Mouse (Mus musculus) CH12.LX (cell line): ENCODE data around the gene Ccdc6. TPM values are rescaled to one million over a fixed set of nuclear protein-coding genes. Genes with fewer than 3 reads are reported as not detected.

Experiments
- DNase-seq: peaks from one replicate; pipeline ENCODE4 v3.0.0-alpha.2; 2013; ENCODE audit errors: extremely low read depth
- H3K27ac ChIP-seq: 2 replicates; pipeline ENCODE4 v1.5.1; 2012; ENCODE audit warnings: low read depth, mild to moderate bottlenecking, control low read depth, moderate library complexity; ENCODE audit not compliant: insufficient read depth
- H3K27me3 ChIP-seq: replicated peaks from 2 replicates; pipeline ENCODE3; 2012; ENCODE audit warnings: inconsistent platforms
- H3K36me3 ChIP-seq, 2 experiments: replicated peaks in 1 of 2; 2 replicates each; pipeline versions ENCODE3 to v1.6.1; 2012; ENCODE audit warnings: inconsistent platforms in 1 of 2, low read length in 1 of 2, mild to moderate bottlenecking in 1 of 2, mixed read lengths in 1 of 2, moderate library complexity in 1 of 2; ENCODE audit not compliant: control insufficient read depth in 1 of 2, insufficient read depth in 1 of 2
- H3K4me1 ChIP-seq, 2 experiments: 2 replicates each; pipeline ENCODE4 v1.6.1; 2012; ENCODE audit warnings: inconsistent platforms in 1 of 2, moderate library complexity in 1 of 2; ENCODE audit not compliant: insufficient read depth in 2 of 2, control insufficient read depth in 1 of 2
- H3K4me2 ChIP-seq: 2 replicates; pipeline ENCODE4 v1.6.1; 2012; ENCODE audit warnings: low read depth, mild to moderate bottlenecking, control low read depth; ENCODE audit not compliant: poor library complexity, insufficient read depth, severe bottlenecking
- H3K4me3 ChIP-seq, 3 experiments: fragments of 150-350 bp in 1 of 3; sonication (generic) in 1 of 3; replicated peaks in 1 of 3; 2 replicates each; pipeline versions ENCODE3 to v1.5.1; 2011 to 2012; ENCODE audit warnings: low read depth in 2 of 3, low read length in 2 of 3, mild to moderate bottlenecking in 2 of 3, moderate library complexity in 2 of 3, control low read depth in 1 of 3, improper control_type of control experiment in 1 of 3, inconsistent platforms in 1 of 3, mixed read lengths in 1 of 3; ENCODE audit not compliant: poor library complexity in 1 of 3
- H3K79me2 ChIP-seq: replicated peaks from 2 replicates; pipeline ENCODE4 v1.6.1; 2012; ENCODE audit warnings: mild to moderate bottlenecking, moderate library complexity; ENCODE audit not compliant: control insufficient read depth, poor library complexity, insufficient read depth, severe bottlenecking; ENCODE audit errors: extremely low read depth
- H3K9ac ChIP-seq: 2 replicates; pipeline ENCODE4 v1.6.1; 2012; ENCODE audit warnings: low read depth, mild to moderate bottlenecking, control low read depth, moderate library complexity; ENCODE audit not compliant: insufficient read depth
- H3K9me3 ChIP-seq: replicated peaks from 2 replicates; pipeline ENCODE3; 2012; ENCODE audit warnings: low read length, inconsistent platforms, mixed read lengths
- BHLHE40 ChIP-seq: IDR thresholded peaks from 2 replicates; pipeline ENCODE4 v1.6.1; 2011; ENCODE audit warnings: mild to moderate bottlenecking, low read depth, low read length, improper control_type of control experiment
- CHD1 ChIP-seq: IDR thresholded peaks from 2 replicates; pipeline ENCODE4 v1.6.1; 2012; ENCODE audit warnings: low read depth, low read length, improper control_type of control experiment, inconsistent platforms
- CHD2 ChIP-seq: IDR thresholded peaks from 2 replicates; pipeline ENCODE4 v1.6.1; 2011; ENCODE audit warnings: low read length, improper control_type of control experiment
- CTCF ChIP-seq, 2 experiments: IDR thresholded peaks in 1 of 2; conservative IDR thresholded peaks in 1 of 2; 2 replicates each; pipeline ENCODE4 v1.5.1; 2011 to 2012; ENCODE audit warnings: low read depth in 2 of 2, low read length in 2 of 2, improper control_type of control experiment in 1 of 2, inconsistent platforms in 1 of 2, mild to moderate bottlenecking in 1 of 2, moderate library complexity in 1 of 2
- E2F4 ChIP-seq: IDR thresholded peaks from 2 replicates; pipeline ENCODE4 v1.6.1; 2011; ENCODE audit warnings: low read depth, low read length, improper control_type of control experiment; ENCODE audit not compliant: insufficient replicate concordance
- ELF1 ChIP-seq: IDR thresholded peaks from 2 replicates; pipeline ENCODE4 v1.6.1; 2014; ENCODE audit warnings: low read depth, mild to moderate bottlenecking, inconsistent platforms, low read length, improper control_type of control experiment
- EP300 ChIP-seq: IDR thresholded peaks from 2 replicates; pipeline ENCODE4 v1.6.1; 2011; ENCODE audit warnings: low read length, improper control_type of control experiment
- ETS1 ChIP-seq: conservative IDR thresholded peaks from 2 replicates; pipeline ENCODE4 v1.6.1; 2012; ENCODE audit warnings: low read depth, mild to moderate bottlenecking, inconsistent platforms, low read length, improper control_type of control experiment, moderate library complexity
- GABPA ChIP-seq: IDR thresholded peaks from 2 replicates; pipeline ENCODE4 v1.6.1; 2012; ENCODE audit warnings: low read depth, low read length, improper control_type of control experiment, inconsistent platforms; ENCODE audit not compliant: insufficient replicate concordance
- IRF4 ChIP-seq: IDR thresholded peaks from 2 replicates; pipeline ENCODE4 v1.6.1; 2014; ENCODE audit warnings: low read depth, mild to moderate bottlenecking, inconsistent platforms, low read length, improper control_type of control experiment
- JUN ChIP-seq: IDR thresholded peaks from 2 replicates; pipeline ENCODE4 v1.6.1; 2011; ENCODE audit warnings: low read depth, mild to moderate bottlenecking, low read length, improper control_type of control experiment, moderate library complexity; ENCODE audit not compliant: insufficient read depth
- JUND ChIP-seq: conservative IDR thresholded peaks from 2 replicates; pipeline ENCODE4 v1.6.1; 2011; ENCODE audit warnings: low read depth, low read length, improper control_type of control experiment
- KAT2A ChIP-seq: IDR thresholded peaks from 2 replicates; pipeline ENCODE4 v1.6.1; 2012; ENCODE audit warnings: low read length, improper control_type of control experiment, inconsistent platforms; ENCODE audit not compliant: insufficient replicate concordance
- MAX ChIP-seq: IDR thresholded peaks from 2 replicates; pipeline ENCODE4 v1.6.1; 2011; ENCODE audit warnings: low read length, improper control_type of control experiment
- MEF2A ChIP-seq: IDR thresholded peaks from 2 replicates; pipeline ENCODE4 v1.6.1; 2014; ENCODE audit warnings: low read depth, mild to moderate bottlenecking, inconsistent platforms, low read length, improper control_type of control experiment, borderline replicate concordance
- MXI1 ChIP-seq: IDR thresholded peaks from 2 replicates; pipeline ENCODE4 v1.6.1; 2011; ENCODE audit warnings: mild to moderate bottlenecking, low read depth, low read length, improper control_type of control experiment
- MYC ChIP-seq: IDR thresholded peaks from 2 replicates; pipeline ENCODE4 v1.6.1; 2011; ENCODE audit warnings: low read depth, mild to moderate bottlenecking, improper control_type of control experiment, low read length
- NELFE ChIP-seq: IDR thresholded peaks from 2 replicates; pipeline ENCODE4 v1.6.1; 2011; ENCODE audit warnings: low read depth, low read length, improper control_type of control experiment
- NRF1 ChIP-seq: IDR thresholded peaks from 2 replicates; pipeline ENCODE4 v1.6.1; 2014; ENCODE audit warnings: low read depth, mild to moderate bottlenecking, inconsistent platforms, low read length, improper control_type of control experiment, moderate library complexity
- PAX5 ChIP-seq: IDR thresholded peaks from 2 replicates; pipeline ENCODE4 v1.6.1; 2012; ENCODE audit warnings: low read length, inconsistent platforms, mixed read lengths
- POLR2A ChIP-seq: IDR thresholded peaks from 2 replicates; pipeline ENCODE4 v1.6.1; 2011; ENCODE audit warnings: low read depth, mild to moderate bottlenecking, improper control_type of control experiment, low read length
- RCOR1 ChIP-seq: conservative IDR thresholded peaks from 2 replicates; pipeline ENCODE4 v1.6.1; 2012; ENCODE audit warnings: low read depth, mild to moderate bottlenecking, inconsistent platforms, low read length, improper control_type of control experiment
- SIN3A ChIP-seq: IDR thresholded peaks from 2 replicates; pipeline ENCODE4 v1.6.1; 2012; ENCODE audit warnings: low read length, improper control_type of control experiment, inconsistent platforms
- SMC3 ChIP-seq: IDR thresholded peaks from 2 replicates; pipeline ENCODE4 v1.6.1; 2011; ENCODE audit warnings: low read depth, low read length, improper control_type of control experiment
- TCF12 ChIP-seq: IDR thresholded peaks from 2 replicates; pipeline ENCODE4 v1.6.1; 2014; ENCODE audit warnings: low read depth, mild to moderate bottlenecking, inconsistent platforms, low read length, improper control_type of control experiment
- UBTF ChIP-seq: IDR thresholded peaks from 2 replicates; pipeline ENCODE4 v1.6.1; 2012; ENCODE audit warnings: low read depth, mild to moderate bottlenecking, inconsistent platforms, low read length, improper control_type of control experiment, moderate library complexity
- USF1 ChIP-seq: IDR thresholded peaks from 2 replicates; pipeline ENCODE4 v1.6.1; 2014; ENCODE audit warnings: low read depth, mild to moderate bottlenecking, inconsistent platforms, low read length, improper control_type of control experiment
- USF2 ChIP-seq: conservative IDR thresholded peaks from 2 replicates; pipeline ENCODE4 v1.6.1; 2011; ENCODE audit warnings: low read depth, low read length, improper control_type of control experiment
- ZKSCAN1 ChIP-seq: IDR thresholded peaks from 2 replicates; pipeline ENCODE4 v1.6.1; 2012; ENCODE audit warnings: low read depth, inconsistent platforms, low read length, improper control_type of control experiment, borderline replicate concordance
- ZMIZ1 ChIP-seq: IDR thresholded peaks from 2 replicates; pipeline ENCODE4 v1.6.1; 2012; ENCODE audit warnings: low read depth, mild to moderate bottlenecking, inconsistent platforms, low read length, improper control_type of control experiment
- ZNF384 ChIP-seq: IDR thresholded peaks from 2 replicates; pipeline ENCODE4 v1.6.1; 2012; ENCODE audit warnings: low read depth, low read length, improper control_type of control experiment, inconsistent platforms
- dilution Hi-C: fragments of 300-500 bp; cut with MboI; formaldehyde crosslinking; loops from 2 replicates; pipeline ENCODE4 v1.14.3; 2020; ENCODE audit warnings: low sequenced_read_pairs; ENCODE audit not compliant: extremely low pct_unique_long_range_greater_than_20kb, extremely low pct_ligation_motif_present
- in situ Hi-C: fragments of 300-500 bp; cut with MboI; formaldehyde crosslinking; loops from 3 replicates; pipeline ENCODE4 v1.14.3; 2019; ENCODE audit warnings: low sequenced_read_pairs, low pct_ligation_motif_present, low pct_unique_long_range_greater_than_20kb, mixed read lengths
- polyA plus RNA-seq: library from polyadenylated mRNA; unstranded; fragments of >175 nt; gene quantifications from 2 replicates; pipeline ENCODE4 v1.2.1, GENCODE M21; 2012; ENCODE audit warnings: low read depth; ENCODE audit not compliant: insufficient read length
- total RNA-seq, 2 experiments: library from RNA; depleted of rRNA; stranded (reverse); fragments of 300-350 nt in 1 of 2; fragments of >200 nt in 1 of 2; gene quantifications; 2 replicates each; pipeline ENCODE4 v1.2.3; 2012 to 2014

Gene Ccdc6
- total and polyA plus RNA-seq, 3 experiments, result 19.7 to 36.7 (median 33.5) TPM

DNA sequence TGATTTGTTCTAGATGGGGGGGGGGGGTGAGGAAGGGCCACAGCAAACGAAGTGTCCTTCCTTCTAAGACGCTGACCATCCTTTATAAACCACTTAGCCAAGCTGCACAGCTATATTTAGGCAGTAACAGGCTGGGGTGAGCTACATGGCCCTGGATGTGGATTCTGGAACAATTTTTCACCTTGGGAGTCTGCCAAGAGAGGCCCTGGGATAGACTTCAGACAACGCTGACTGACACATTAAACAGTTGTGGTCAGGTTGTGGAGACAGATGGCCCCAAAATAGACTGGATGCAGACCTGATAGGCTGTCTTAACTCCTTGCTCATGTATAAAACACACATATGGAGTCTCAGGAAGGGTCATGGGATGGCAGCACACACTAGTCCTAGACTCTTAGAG lies 39.9 kb upstream of the Ccdc6 start:
- no peak overlapping the region for H3K4me2 ChIP-seq
- no peak for DNase-seq
- no peak overlapping the region for H3K4me3 ChIP-seq
- no peak overlapping the region for H3K27ac ChIP-seq
- H3K36me3 ChIP-seq, result no peaks in the 10 kb centered on the region
- dilution Hi-C loops (no loop called here), in situ Hi-C loops (no loop called here)
- no peaks in the 10 kb centered on the region for H3K79me2 ChIP-seq
- TF ChIP-seq ZNF384 (no peak), NELFE (no peak), CHD2 (no peak), MEF2A (no peak), KAT2A (no peak)
- peaks cover 10% of the 10 kb centered on the region for H3K9me3 ChIP-seq
- peaks cover 13% of the 10 kb centered on the region for H3K27me3 ChIP-seq
- peaks cover 0 to 22% of the 10 kb centered on the region in 2 experiments; a peak in 2 of 4 replicates for H3K4me1 ChIP-seq
- no peak overlapping the region for H3K9ac ChIP-seq

- dilution Hi-C loops (no loop called here), in situ Hi-C loops (no loop called here)
- peaks cover 6% of the 10 kb centered on the region for H3K9me3 ChIP-seq
- H3K27ac ChIP-seq, result no peak overlapping the region
- peak overlapping the region; percentile 83 for H3K4me2 ChIP-seq
- H3K4me3 ChIP-seq, result peak overlapping the region in 2 of 3 experiments; percentile 3
- H3K4me1 ChIP-seq, result peaks cover 0 to 21% of the 10 kb centered on the region in 2 experiments; a peak in 2 of 4 replicates
- peaks cover 15% of the 10 kb centered on the region for H3K27me3 ChIP-seq
- no peak overlapping the region for H3K9ac ChIP-seq
- no peaks in the 10 kb centered on the region for H3K79me2 ChIP-seq
- H3K36me3 ChIP-seq, result no peaks in the 10 kb centered on the region
- peak; percentile 85 for DNase-seq
- TF ChIP-seq USF2 (no peak), UBTF (no peak), EP300 (peak; percentile 71), MYC (no peak), NRF1 (no peak), MAX (peak; percentile 14; the same call in 1 of the 2 replicates), ZNF384 (no peak; the same call in 1 of the 2 replicates), CTCF (conservative IDR thresholded peaks at IDR 0.05 in 1 of 2, IDR thresholded peaks at IDR 0.05 in 1 of 2; ENCODE audit: low read depth in 2 of 2, low read length in 2 of 2) (no peak), MEF2A (peak; percentile 37; the same call in 1 of the 2 replicates), ELF1 (no peak; the same call in 1 of the 2 replicates), ZKSCAN1 (no peak), RCOR1 (peak; percentile 64; the same call in 1 of the 2 replicates), GABPA (no peak), MXI1 (peak; percentile 22; the same call in 1 of the 2 replicates), JUN (no peak), IRF4 (peak; percentile 47; the same call in 1 of the 2 replicates), NELFE (no peak), BHLHE40 (peak; percentile 77), ZMIZ1 (no peak), SIN3A (peak; percentile 76), E2F4 (no peak), USF1 (no peak), SMC3 (no peak), CHD2 (0 out of 2 replicates have a peak, but pooled peaks have one; percentile 36), CHD1 (no peak), POLR2A (no peak), KAT2A (0 out of 2 replicates have a peak, but pooled peaks have one; percentile 22), ETS1 (peak; percentile 89), TCF12 (peak; percentile 98), JUND (no peak), PAX5 (no peak)
Observed at GRCm38 (mm10) chr10:70060021-70060688, 36.8 kb upstream of the Ccdc6 start.
